Mouse (Mus musculus) urinary bladder, postnatal 4 days (tissue): ENCODE measurements at regions not wholly inside any gene's neighbourhood (a gene's known extent, or its start where the extent isn't known, plus 50 kb on each side); places are given as distances from the start of the nearest gene placed in this dataset.

Experiments
- DNase-seq, 2 experiments: peaks; one replicate each; pipeline ENCODE4 v3.0.0; 2021 to 2022; ENCODE audit warnings: low spot score in 2 of 2

DNA sequence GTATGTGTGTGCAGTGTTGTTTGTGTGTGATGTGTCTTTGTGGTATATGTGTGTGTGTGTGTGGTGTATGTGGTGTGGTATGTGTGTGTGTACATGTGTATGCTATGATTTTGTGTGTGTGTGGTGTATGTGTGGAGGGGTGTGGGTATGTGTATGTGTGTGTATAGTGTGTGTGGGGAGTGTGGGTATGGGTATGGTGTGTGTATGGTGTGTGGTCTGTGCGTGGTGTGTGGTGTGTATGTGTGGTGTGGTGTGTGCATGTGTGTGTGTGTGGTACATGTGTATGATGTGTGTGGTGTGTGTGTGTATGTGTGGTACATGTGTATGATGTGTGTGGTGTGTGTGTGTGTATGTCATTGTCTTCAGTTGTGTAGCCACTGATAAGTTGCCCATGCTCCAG is 247.8 kb upstream of the Sp4 start:
- DNase-seq, result no peak

DNA sequence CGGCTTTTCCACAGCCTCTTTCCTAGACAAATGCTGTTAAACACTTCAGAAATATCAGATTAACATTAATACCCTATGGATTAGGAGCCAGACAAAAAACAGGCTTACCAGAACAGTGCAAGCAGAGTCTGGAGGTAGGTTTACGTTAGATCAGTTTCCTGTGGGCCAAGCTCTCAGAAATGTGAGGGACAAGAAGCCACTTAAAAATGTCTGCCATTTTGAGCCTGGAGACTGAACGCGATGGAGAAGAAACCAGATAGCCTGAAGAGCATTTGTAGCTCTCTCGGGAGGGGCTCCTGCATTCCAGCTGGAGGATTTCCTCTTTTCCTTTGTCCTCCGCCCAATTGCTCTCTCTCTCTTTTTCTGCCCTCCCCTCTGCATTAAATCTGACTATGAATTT is 239.1 kb upstream of the Sp4 start:
- no peak for DNase-seq

DNA sequence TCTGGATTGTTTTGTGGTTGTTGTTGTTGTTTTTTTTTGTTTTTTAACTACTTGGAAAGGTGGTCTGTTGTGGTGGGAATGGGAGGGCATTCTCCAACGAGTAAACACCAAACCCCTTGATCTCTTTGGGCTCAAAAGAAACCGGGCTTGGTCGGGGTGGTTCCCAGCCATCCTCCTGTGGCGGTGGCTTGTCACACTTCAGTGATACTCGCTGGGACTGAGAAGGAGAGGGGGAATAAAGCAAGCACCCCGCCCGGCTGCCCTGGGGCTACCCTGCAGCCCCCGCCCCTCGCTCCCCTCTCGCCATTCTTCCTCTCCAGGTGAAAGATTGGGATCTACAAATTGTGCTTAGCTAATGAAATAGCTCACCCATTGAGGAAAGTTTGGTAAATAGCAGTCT is 229.3 kb upstream of the Sp4 start:
- no peak for DNase-seq

DNA sequence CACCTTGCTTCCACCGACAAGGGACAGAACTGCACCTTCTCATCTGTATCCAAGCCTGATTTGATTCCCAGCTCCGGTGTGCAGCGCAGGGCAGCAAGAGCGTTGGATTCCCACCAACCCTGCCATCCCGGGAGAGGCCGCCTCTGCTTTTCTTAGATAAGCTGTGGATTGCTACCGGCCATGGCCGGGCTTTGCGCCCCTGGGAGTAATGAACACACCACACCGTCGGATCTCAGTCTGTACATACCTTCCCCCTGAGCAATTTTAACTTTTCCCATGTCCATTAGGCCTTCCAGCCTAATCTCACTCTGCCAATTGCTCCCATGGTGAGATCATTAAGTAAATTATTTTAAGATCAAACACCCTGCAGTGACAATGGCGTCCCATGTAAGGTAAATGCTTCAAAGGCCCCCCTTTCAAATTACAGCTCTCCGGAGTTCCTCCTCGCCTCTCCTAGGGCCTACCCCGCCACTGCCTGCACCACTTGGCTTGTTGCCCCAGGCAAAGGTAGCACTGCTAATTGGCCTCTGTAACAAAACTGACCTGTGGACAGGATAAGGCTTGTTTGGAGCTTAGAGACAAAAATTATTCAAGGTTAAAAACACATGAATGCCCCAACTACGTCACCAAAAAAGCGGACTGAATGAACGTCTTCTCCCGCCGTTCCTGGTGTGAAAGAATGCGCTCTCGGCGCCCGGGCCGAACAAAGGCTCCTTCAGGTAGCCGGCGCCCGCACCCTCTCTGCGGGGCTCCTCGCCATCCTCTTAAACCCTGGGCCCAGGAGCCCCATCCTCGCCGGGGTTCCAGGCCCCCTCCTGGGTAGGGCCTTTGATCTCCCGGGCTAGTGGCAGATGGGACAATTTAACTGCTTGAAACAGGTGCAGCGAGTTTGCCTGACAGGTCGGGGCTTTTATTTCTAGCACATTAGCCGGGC is 228.5 kb upstream of the Sp4 start:
- DNase-seq, result no peak

DNA sequence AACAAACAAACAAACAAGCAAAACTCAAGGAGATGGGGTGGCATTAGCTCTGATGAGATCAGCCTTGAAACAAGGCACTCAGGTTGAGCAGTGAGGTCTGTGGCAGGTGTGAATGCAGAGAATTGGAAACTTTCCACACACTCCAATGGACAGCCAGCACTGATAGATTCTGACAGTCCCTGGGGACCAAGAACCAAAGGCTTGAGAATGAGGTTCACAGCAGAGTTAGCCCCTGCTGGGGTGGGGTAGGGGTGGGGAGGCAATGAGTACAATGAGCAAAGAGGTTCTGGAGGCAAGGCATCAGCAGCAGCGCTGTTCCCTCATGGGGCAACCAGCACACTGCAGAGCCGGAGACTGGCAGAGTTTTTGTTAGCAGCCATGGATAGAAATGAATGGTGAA is 220.5 kb upstream of the Sp4 start:
- DNase-seq, result no peak

DNA sequence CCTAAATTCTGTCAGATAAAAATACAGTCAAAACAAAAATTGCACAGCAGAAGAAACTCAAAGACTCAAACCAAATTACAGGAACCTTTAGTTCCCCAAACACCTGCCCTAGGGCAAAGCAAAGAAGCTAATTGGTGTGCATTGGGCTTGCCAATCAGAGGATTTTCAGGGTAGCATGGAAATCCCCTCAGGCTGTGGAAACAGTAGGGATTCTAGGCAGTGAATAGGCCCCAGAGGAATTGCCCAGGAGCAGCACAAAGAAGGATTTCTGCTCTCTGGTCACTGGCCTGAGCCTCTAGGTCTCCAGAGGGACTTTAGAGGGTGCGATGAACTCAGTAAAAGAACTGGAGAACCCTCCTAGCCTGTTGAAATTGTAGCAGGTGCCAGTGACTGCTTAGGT is 220.1 kb upstream of the Sp4 start:
- no peak for DNase-seq

DNA sequence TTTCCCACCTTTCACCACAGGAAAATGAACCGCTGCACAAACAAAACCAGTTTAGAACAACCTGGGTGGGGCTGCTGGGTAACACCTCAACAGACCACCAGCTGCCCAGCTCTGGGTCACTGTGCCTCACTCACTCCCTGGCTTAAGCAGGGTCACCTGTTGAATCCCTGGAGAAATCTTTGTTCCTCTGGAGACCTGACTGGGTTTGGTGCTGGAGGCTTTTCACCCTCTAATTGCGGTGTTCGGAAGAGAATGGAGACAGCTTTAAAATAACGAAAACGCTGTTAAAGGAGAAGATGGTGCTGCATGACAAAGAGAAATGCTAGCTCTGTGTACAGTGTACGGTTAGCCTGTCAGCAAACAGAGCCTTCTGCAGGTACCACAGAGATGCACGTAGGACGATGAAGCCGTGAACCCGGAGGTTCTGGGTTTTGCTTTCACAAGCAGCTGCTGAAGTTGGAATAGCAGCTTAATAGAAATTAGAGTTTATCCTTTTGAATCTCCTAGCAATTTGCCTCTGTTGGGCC is 218.6 kb upstream of the Sp4 start:
- DNase-seq, result no peak

DNA sequence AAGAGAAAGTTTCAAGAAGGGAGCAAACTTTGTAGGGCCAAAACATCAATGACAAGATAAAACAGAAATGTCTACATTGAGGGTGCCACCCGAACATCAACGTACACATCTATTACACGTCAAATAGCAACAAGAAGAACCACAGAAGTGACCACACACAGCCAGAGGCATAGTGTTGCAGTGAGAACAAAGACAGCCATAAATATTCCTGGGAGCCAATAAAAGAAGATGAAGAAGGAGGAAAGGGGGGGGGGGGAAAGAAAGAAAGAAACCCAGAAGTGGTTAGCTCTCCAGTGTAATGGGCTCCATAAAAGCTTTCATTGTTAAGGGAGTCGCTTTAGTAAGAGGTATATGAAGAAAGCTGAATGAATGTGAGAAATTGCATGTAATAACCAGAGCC is 209.7 kb upstream of the Sp4 start:
- DNase-seq, result no peak

DNA sequence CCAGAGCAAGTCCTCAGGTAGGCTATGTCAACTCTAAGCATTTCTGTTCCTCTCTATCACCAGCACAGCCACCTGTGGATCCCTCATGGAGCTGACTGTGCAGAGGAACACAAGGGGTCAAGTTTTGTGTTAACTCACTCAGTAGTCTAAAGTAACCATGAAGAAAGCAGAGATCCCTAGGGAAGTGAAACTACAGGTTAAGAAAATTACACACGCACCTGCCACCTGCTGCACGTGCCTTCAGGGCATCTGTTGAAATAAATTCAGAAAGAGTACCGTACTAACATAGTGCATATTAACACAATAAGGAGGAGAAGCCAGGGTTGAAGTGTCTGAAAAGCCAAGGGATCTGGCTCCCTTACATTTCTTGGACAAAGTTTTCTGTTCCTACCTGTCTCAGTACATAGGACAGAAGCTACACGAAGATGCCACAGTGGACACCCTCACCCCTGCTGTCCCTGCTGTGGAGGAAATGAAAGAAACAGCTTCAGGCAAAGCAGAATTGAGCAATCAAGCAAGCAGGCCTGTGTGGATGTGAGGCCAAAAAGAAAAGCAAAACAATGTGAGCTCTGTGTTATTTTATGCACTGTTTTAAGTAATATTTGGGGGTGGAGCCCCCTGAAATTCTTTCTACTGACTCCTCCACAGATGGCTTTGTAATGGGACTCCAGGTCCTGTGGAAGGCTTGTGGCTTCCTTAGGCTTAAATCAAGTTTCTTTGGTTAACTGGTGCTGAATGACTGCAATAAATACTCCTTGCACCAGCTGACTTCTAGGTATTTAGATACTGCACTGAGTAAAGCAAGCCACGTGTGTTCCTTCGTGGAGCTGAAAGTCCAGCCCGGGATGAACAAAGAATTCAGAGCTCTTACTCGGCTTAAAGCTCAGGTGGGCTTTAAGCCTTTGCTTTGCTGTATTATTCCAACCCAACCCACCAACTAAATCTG is 208.0 kb upstream of the Sp4 start:
- no peak for DNase-seq

DNA sequence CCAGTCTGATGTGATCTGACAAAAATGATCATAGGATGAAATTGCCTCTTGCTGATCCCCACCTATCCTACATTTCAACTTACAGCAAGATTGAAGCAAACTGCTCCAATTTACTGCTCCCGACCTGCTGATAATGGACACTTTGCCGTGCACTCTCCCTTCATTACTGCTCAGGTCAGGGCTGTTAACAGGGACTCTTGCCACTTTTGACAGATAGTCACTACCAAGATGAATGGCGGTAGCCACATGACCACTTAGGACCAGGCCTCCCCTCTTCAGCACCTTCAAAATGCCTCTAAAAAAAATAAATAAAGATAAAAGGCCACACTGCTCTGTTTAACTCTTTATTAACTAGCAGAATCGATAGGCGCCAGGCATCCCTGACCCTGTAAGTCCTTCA is 199.2 kb upstream of the Sp4 start:
- no peak for DNase-seq

DNA sequence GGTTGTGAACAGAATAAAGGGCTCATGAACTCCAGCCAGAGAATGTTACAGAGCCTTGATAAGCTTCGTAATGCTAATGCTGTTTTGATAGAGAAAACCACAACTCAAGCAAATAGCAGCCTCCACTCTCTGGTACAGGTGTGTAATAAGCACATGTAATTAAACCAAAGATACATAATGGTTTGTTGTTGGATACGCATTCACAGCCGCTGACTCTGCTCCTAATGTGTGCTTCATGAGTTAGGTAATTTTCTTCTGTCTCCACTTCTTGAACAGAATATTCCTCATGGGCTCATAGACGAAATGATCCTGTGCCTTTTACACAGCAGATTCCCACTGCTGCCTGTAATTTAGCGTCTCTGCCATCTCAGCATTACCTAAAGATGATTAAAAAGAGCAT is 186.8 kb upstream of the Sp4 start:
- DNase-seq, result no peak

DNA sequence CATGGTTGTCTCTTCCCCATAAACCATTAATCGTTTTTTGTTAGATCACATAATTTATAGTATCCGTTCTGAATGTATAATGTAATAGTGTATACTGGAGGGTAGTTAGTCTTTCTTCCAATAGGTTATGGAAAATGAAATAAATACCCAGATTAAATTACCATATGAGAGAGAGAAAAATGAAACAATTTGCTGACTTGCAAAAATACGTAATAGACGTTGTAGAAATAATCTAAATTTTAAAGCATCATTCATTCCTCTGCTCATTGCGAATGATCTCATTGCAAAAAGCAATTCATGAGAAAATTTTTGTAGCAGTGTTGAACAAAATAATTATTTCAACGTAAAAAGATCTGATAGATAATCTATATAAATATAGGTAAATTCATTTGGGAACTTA is 185.2 kb upstream of the Sp4 start:
- DNase-seq, result no peak

DNA sequence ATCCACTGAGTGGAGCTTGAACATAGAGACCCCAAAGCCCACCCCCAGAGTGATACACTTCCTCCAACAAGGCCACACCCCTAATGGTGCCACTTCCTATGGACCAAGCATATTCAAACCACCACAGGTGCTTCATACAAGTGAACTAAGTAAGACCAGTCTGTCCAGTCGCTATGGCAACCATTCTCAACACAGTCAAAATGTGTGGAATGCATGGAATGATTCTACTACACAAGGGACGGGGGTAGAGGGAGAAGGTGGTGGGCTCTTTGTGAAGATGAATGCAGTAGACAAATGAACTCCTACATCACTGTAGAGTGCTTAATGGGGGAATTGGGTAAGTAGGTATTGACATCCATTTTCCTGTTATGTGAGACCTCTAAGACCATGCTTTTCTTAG is 180.1 kb upstream of the Sp4 start:
- DNase-seq, result no peak

DNA sequence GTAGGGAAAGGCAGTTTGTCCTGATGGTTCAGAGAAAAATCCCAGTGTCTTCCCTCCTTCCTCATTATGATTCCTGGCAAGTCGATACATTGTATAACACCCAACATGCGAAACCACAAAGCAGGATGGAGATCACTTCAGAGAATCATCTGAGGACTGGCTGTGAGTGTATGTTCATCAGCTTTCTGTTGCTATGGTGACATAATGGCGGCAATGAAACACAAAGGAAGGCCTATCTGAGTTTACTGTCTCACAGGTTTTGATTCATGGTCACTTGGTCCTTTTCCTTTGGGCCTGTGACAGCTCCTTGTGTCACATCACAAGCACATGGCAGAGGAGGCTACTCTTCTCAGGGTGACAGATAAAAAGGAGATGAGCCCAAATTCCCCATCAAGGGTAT is 173.5 kb upstream of the Sp4 start:
- DNase-seq, result no peak

DNA sequence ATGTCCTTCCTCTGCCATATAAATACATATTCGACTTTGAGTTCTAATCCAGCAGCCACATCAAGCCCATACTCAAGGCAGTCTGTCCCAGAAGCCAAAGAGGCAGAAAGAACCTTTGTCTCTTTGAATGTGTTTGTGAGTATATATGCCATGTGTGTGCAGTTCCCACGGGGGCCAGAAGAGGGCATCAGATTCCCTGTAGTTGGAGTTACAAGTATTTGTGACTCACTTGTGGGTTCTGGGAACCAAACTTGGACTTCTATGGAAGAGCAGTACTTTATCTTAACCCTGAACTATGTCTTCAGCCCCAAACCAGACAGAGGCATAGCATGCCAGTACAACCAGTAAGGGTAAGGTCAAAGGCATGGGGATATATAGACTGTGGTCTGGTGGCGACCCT is 165.6 kb upstream of the Sp4 start:
- DNase-seq, result no peak

DNA sequence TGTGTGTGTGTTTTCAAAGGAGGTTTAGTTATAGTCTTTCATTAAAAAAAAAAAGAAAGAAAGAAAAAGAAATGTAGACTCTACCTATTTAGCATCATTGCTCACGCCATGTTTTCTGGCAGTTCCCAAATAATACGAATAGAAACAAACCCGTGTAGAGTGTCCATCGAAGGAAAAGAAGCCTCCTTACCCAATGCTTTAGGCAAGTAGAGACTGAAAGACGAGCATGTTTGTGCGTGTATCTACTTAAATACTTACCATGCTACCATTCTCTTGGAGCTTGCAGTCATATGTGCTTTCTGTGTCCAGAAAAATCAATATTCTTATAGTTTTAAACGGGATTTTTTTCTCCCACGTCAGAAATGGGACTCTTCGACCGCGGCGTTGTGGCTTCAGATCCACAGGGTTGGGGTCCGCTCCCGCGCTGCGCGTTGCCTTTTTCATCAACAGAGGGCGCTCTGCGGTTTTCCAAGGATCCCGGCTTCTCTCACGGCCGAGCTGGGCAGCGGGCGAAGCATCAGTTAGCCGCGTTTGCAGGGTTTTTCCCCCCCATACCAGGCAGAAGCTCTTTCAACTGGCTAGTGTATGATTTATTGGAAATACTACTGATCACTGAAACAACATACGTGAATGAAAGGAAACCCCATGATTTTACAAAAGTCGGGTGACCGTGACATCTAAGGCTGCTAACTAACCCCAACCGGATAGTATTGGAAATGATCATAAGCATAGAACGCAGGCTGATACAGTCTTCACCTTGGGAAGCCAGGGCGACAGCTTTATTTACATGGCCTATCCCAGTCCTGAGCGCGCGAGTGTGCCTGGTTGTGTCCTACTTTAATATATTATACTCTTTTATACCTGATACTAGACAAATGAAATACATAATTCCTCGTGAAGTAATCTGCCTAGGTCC is 156.5 kb upstream of the Sp4 start:
- DNase-seq, result peak; percentile 24 to 75

DNA sequence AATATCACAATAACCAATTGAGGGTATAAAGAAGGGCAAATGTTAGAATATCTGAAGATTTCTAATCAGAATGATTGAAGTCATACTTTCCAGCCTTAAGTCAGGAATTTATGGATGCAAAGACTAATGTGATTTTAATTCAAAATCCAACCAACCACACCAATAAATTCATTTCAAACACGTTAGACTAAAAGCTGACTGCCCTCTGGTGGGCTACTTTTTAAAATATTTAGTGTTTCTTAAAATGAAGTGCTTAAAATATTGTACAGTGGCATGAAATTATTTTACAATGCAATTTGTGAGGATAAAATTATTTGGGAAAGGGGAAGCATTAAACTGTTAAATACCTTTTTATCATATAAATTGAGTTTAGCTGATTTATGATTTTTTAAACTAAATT is 154.4 kb upstream of the Sp4 start:
- DNase-seq, result no peak

DNA sequence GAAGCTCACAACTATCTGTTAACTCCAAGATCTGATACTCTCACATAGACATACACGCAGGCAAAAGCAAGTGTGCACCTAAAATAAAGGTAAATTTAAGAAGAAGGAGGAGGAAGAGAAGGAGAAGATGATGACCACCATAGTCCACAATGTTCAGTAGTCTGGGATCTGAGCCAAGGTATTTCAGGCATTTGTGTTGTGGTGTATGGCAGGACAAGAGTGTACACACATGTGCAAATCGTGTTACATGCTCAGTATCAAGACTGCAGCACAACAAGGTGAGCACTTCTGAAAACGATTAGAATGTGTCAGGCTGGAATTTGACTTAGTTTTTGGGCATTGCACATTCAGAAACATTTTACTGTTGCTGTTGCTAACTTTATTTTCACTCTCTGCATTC is 138.4 kb upstream of the Sp4 start:
- DNase-seq, result no peak

DNA sequence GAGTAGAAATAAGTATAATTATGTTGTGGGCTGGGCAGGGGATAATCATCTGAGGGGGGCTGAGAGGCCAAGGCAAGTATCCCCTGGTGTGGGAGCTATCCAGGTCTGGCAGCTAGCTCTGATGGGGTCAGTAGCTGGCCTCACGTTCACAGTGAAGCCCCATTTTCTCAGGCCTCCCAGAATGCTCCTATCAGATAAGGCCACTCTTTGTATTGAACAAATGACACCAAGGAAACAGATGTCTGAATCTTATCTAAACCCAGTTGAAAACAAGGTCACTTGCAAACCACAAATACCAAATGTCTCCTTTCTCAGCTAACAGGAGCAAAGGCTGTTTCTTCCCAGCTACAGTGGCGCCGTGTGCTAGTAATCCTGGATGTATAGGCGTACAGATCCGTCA is 137.6 kb upstream of the Sp4 start:
- DNase-seq, result no peak

DNA sequence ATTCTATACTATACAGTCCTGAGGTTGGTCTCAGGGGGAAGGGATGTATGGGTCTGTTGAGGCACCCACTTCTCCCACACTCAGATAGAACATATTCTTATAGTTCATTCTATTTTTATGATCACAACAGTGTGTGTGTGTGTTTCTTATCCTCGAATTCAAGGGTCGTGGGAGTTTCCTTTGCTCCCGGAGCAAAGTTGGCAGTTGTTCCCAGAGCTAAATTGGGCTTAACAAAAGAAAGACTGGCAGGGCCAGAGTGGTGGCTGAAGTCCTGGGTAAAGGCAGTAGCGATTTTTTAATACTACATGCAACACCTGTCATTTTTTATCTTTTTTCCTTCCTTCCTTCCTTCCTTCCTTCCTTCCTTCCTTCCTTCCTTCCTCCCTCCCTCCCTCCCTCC is 131.5 kb upstream of the Sp4 start:
- no peak for DNase-seq

DNA sequence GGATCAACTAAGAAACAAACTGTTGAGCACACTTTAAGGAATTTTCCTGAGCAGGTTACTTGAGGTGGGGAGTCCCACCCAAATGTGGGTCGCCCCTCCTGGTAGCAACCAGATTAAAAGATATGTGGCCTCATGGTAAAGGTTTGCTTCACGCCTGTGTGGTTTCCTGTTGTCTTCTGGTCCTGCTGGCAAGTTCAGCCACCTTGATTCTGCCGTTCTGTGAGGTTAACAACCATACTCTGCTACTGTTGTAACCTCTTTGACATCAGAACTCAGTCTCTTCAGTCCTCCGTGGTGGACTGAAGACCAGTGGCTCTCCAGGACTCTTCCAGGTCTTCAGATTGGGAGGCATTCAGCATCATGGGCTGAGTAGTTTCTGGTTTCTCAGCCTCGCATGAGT is 127.1 kb upstream of the Sp4 start:
- no peak for DNase-seq

DNA sequence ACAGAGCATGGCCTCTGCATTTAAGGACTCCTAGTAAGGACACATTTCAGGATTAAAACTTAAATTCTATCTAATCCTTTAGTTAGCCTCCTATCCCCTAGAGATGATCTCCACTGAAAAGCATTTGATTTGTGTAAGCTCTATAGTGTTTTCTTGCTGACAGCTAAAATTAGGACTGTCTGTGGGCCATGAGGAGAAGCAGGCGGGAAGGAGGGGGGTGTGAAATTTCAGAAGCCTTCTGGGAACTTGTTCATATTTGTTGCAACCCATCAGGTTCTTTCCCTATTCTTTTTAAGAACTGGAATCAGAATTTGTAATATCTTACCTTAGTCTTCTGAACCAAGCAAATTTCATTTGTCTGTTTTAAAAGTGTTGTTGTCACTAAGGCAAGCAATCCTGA is 114.7 kb upstream of the Sp4 start:
- no peak for DNase-seq
